Mouse (Mus musculus) 416B (cell line): ENCODE measurements around the gene Cnot11.

ENCODE experiments used
- DNase-seq: peaks from one replicate; pipeline ENCODE4 v3.0.0; 2011; ENCODE audit warnings: low read depth

Cnot11 gene

GRCm38 (mm10) chr1:39534831-39535230 is at the start of gene Cnot11:
TSS of gene Cnot11 (plus strand) at chr1:39534992.
- DNase-seq = no peak

GRCm38 (mm10) chr1:39487370-39487769 is 47.4 kb upstream of the Cnot11 start:
- peak; percentile 96 for DNase-seq

GRCm38 (mm10) chr1:39493165-39493564 is 41.6 kb upstream of the Cnot11 start:
- DNase-seq = peak; percentile 49

- no peak for DNase-seq
Measured at GRCm38 (mm10) chr1:39493664-39494063, 41.1 kb upstream of the Cnot11 start.

GRCm38 (mm10) chr1:39496995-39497394 is 37.8 kb upstream of the Cnot11 start:
- peak; percentile 45 for DNase-seq

GRCm38 (mm10) chr1:39497748-39498147 is 37.0 kb upstream of the Cnot11 start:
- DNase-seq = peak; percentile 35

- no peak for DNase-seq
Measured at GRCm38 (mm10) chr1:39499485-39499941, 35.3 kb upstream of the Cnot11 start.

GRCm38 (mm10) chr1:39502817-39503633 is 31.8 kb upstream of the Cnot11 start:
- DNase-seq = no peak

- peak; percentile 76 for DNase-seq
Measured at GRCm38 (mm10) chr1:39504261-39504660, 30.5 kb upstream of the Cnot11 start.

- DNase-seq = no peak
Measured at GRCm38 (mm10) chr1:39505600-39505999, 29.2 kb upstream of the Cnot11 start.

- DNase-seq = no peak
Measured at GRCm38 (mm10) chr1:39511775-39512174, 23.0 kb upstream of the Cnot11 start.

GRCm38 (mm10) chr1:39512183-39512582 is 22.6 kb upstream of the Cnot11 start:
- DNase-seq = no peak

- no peak for DNase-seq
Measured at GRCm38 (mm10) chr1:39515303-39515991, 19.3 kb upstream of the Cnot11 start.

- DNase-seq = no peak
Measured at GRCm38 (mm10) chr1:39521326-39521725, 13.5 kb upstream of the Cnot11 start.

GRCm38 (mm10) chr1:39522519-39522918 is 12.3 kb upstream of the Cnot11 start:
- peak; percentile 64 for DNase-seq

- DNase-seq = peak; percentile 95
Measured at GRCm38 (mm10) chr1:39525763-39526162, 9.0 kb upstream of the Cnot11 start.

GRCm38 (mm10) chr1:39526371-39527167 is 8.2 kb upstream of the Cnot11 start:
- DNase-seq = peak; percentile 58

- peak; percentile 91 for DNase-seq
Measured at GRCm38 (mm10) chr1:39527432-39527831, 7.4 kb upstream of the Cnot11 start.

- no peak for DNase-seq
Measured at GRCm38 (mm10) chr1:39528319-39528718, 6.5 kb upstream of the Cnot11 start.

GRCm38 (mm10) chr1:39530258-39530943 is 4.4 kb upstream of the Cnot11 start:
- peak; percentile 91 for DNase-seq

GRCm38 (mm10) chr1:39531036-39531435 is 3.8 kb upstream of the Cnot11 start:
- peak; percentile 23 for DNase-seq

GRCm38 (mm10) chr1:39533917-39534316 is 875 bp upstream of the Cnot11 start:
- no peak for DNase-seq
